In genomic region chr19:22463506-22463905, GRCm38 (mm10) we compare ENCODE assay signal across 15 mouse cellular contexts.
DNase-seq lines count a peak whose midpoint lies in the region; ATAC-seq and TF ChIP-seq lines count a peak whose summit lies in the region.
"Had no signal": no experiment of that assay in that cellular context is flagged by ENCODE, and none has a peak within 500 bp of the region (broad histone marks: within the 10 kb centered on the region; RNA-seq: fewer than 3 reads in every experiment).

No protein-coding gene starts in this region.

- H3K9ac ChIP-seq in midbrain, embryonic 14.5 days (replicated peaks; ENCODE audit: low read length), result no peak overlapping the region
- H3K9ac ChIP-seq: heart, embryonic 13.5 days; liver, embryonic 13.5 days; neural tube, embryonic 12.5 days had no signal

- no peaks in the 10 kb centered on the region for H3K27me3 ChIP-seq in midbrain, embryonic 14.5 days (ENCODE audit: control insufficient read depth, insufficient read depth, low read length)
- H3K27me3 ChIP-seq: heart, embryonic 13.5 days; liver, embryonic 13.5 days; neural tube, embryonic 12.5 days had no signal

- DNase-seq in layer of hippocampus, adult 11-12 months (ENCODE audit: low spot score), result peak; percentile 83
- DNase-seq in layer of hippocampus, postnatal 36 days, result peak; percentile 75 to 84
- peak; percentile 82 to 84 for DNase-seq in right cerebral cortex, adult 2 months (ENCODE audit: low spot score in 2 of 2)
- DNase-seq in midbrain, embryonic 14.5 days, result no peak
- DNase-seq in gastrocnemius, adult 2 months, result no peak
- DNase-seq: cerebellum, adult 8-10 months; embryo, embryonic 11 days; gastrocnemius, postnatal 25 days; heart, postnatal 4 days; liver, embryonic 13.5 days had no signal

- no peaks in the 10 kb centered on the region for H3K9me3 ChIP-seq in midbrain, embryonic 14.5 days (ENCODE audit: control insufficient read depth, low read length)
- H3K9me3 ChIP-seq: heart, embryonic 13.5 days; liver, embryonic 13.5 days; neural tube, embryonic 12.5 days had no signal

- WGBS in midbrain, embryonic 14.5 days, result 65% methylated on average over 3 of the region's 3 CpGs

- no peak overlapping the region for H3K27ac ChIP-seq in midbrain, embryonic 14.5 days (replicated peaks; ENCODE audit: low read depth, low read length)
- H3K27ac ChIP-seq in gastrocnemius, adult 2 months, result no peak overlapping the region
- H3K27ac ChIP-seq: heart, embryonic 13.5 days; liver, embryonic 13.5 days; neural tube, embryonic 12.5 days had no signal

- H3K4me2 ChIP-seq in midbrain, embryonic 14.5 days (ENCODE audit: low read length), result no peak overlapping the region
- H3K4me2 ChIP-seq: heart, embryonic 13.5 days; liver, embryonic 13.5 days; neural tube, embryonic 12.5 days had no signal

- no peak for TF ChIP-seq CTCF in gastrocnemius, adult 2 months (IDR thresholded peaks at IDR 0.05)

- H3K4me1 ChIP-seq in midbrain, embryonic 14.5 days (ENCODE audit: control insufficient read depth, insufficient read depth, low read length), result no peaks in the 10 kb centered on the region
- H3K4me1 ChIP-seq: heart, embryonic 13.5 days; liver, embryonic 13.5 days; neural tube, embryonic 12.5 days had no signal

- peak; percentile 98 for ATAC-seq in frontal cortex, adult (ENCODE audit: low TSS enrichment)
- no peak for ATAC-seq in erythroblast, adult 5-6 weeks (replicated peaks; ENCODE audit: low FRiP score, poor library complexity, severe bottlenecking)
- no peak for ATAC-seq in midbrain, embryonic 14.5 days (ENCODE audit: low FRiP score, low TSS enrichment)
- ATAC-seq: forebrain, embryonic 14.5 days had no signal

- intact Hi-C loops in gastrocnemius, adult 2 months (cut with DNase I), result no loop called here

- no peaks in the 10 kb centered on the region for H3K36me3 ChIP-seq in midbrain, embryonic 14.5 days (ENCODE audit: control insufficient read depth, insufficient read depth, low read length)
- H3K36me3 ChIP-seq: heart, embryonic 13.5 days; liver, embryonic 13.5 days; neural tube, embryonic 12.5 days had no signal

- no peak overlapping the region for H3K4me3 ChIP-seq in midbrain, embryonic 14.5 days (replicated peaks; ENCODE audit: low read depth, low read length)
- no peak overlapping the region for H3K4me3 ChIP-seq in gastrocnemius, adult 2 months
- H3K4me3 ChIP-seq: heart, embryonic 13.5 days; liver, embryonic 13.5 days; neural tube, embryonic 12.5 days had no signal

Comparison
In these comparisons a context has a peak if more than half of its experiments do, and no peak if none do; other contexts are left out.
1. DNase-seq: peak in layer of hippocampus, adult 11-12 months (single experiment), layer of hippocampus, postnatal 36 days (2 of 2) and right cerebral cortex, adult 2 months (2 of 2); none in midbrain, embryonic 14.5 days (single experiment) and gastrocnemius, adult 2 months (single experiment).